Mouse (Mus musculus) myocyte (in vitro differentiated cells): Measurements from ENCODE around the gene Kif5c. TPM values are rescaled to one million over a fixed set of nuclear protein-coding genes. Genes with fewer than 3 reads are reported as not detected.

ENCODE experiments used
- H3K27me3 ChIP-seq: one replicate; pipeline ENCODE4 v1.6.1; 2011; ENCODE audit not compliant: control insufficient read depth, insufficient read depth, insufficient read length
- H3K36me3 ChIP-seq: one replicate; pipeline ENCODE4 v1.6.1; 2011; ENCODE audit not compliant: control insufficient read depth, insufficient read depth
- H3K4me2 ChIP-seq: one replicate; pipeline ENCODE4 v1.6.1; 2011; ENCODE audit warnings: low read depth, control low read depth
- H3K4me3 ChIP-seq: one replicate; pipeline ENCODE4 v1.5.1; 2011; ENCODE audit warnings: mild to moderate bottlenecking, control low read depth, moderate library complexity
- H3K79me2 ChIP-seq: one replicate; pipeline ENCODE4 v1.6.1; 2011; ENCODE audit not compliant: control insufficient read depth, insufficient read depth
- H3ac ChIP-seq: one replicate; pipeline ENCODE4 v1.6.1; 2011; ENCODE audit not compliant: control insufficient read depth, insufficient read length
- CEBPB ChIP-seq: IDR thresholded peaks from 2 replicates; pipeline ENCODE4 v1.6.1; 2011; ENCODE audit warnings: mild to moderate bottlenecking, moderate library complexity; ENCODE audit not compliant: poor library complexity, insufficient read depth, severe bottlenecking
- E2F4 ChIP-seq: IDR thresholded peaks from one replicate; pipeline ENCODE4 v1.6.1; 2011; ENCODE audit warnings: mild to moderate bottlenecking, control low read depth, moderate library complexity; ENCODE audit not compliant: insufficient read depth
- MAX ChIP-seq: IDR thresholded peaks from one replicate; pipeline ENCODE4 v1.6.1; 2011; ENCODE audit warnings: low read depth, mild to moderate bottlenecking, control low read depth
- MYOD1 ChIP-seq, 3 experiments: IDR thresholded peaks; one replicate each; pipeline ENCODE4 v1.6.1; 2011; ENCODE audit warnings: control low read depth in 2 of 3, low read depth in 2 of 3, mild to moderate bottlenecking in 2 of 3, moderate library complexity in 1 of 3; ENCODE audit not compliant: insufficient read length in 2 of 3, control insufficient read depth in 1 of 3
- MYOG ChIP-seq, 3 experiments: IDR thresholded peaks; one replicate each; pipeline ENCODE4 v1.6.1; 2011; ENCODE audit warnings: control low read depth in 2 of 3, low read depth in 2 of 3, mild to moderate bottlenecking in 2 of 3; ENCODE audit not compliant: insufficient read length in 2 of 3, control insufficient read depth in 1 of 3, insufficient read depth in 1 of 3
- POLR2A ChIP-seq: IDR thresholded peaks from one replicate; pipeline ENCODE4 v1.6.1; 2011; ENCODE audit warnings: low read depth, mild to moderate bottlenecking, control low read depth, moderate library complexity; ENCODE audit not compliant: insufficient read length
- POLR2AphosphoS2 ChIP-seq: IDR thresholded peaks from one replicate; pipeline ENCODE4 v1.6.1; 2011; ENCODE audit warnings: low read depth, control low read depth; ENCODE audit not compliant: insufficient read length
- REST ChIP-seq: IDR thresholded peaks from one replicate; pipeline ENCODE4 v1.6.1; 2011; ENCODE audit warnings: mild to moderate bottlenecking, control low read depth, moderate library complexity; ENCODE audit not compliant: insufficient read depth, insufficient read length
- SRF ChIP-seq: IDR thresholded peaks from one replicate; pipeline ENCODE4 v1.6.1; 2011; ENCODE audit warnings: low read depth; ENCODE audit not compliant: control insufficient read depth, insufficient read length
- TCF12 ChIP-seq: IDR thresholded peaks from one replicate; pipeline ENCODE4 v1.6.1; 2011; ENCODE audit warnings: mild to moderate bottlenecking, control low read depth; ENCODE audit not compliant: poor library complexity, insufficient read depth, severe bottlenecking
- TCF3 ChIP-seq: IDR thresholded peaks from one replicate; pipeline ENCODE4 v1.6.1; 2011; ENCODE audit warnings: low read depth, control low read depth; ENCODE audit not compliant: insufficient read length
- USF1 ChIP-seq: IDR thresholded peaks from one replicate; pipeline ENCODE4 v1.6.1; 2011; ENCODE audit warnings: low read depth, mild to moderate bottlenecking, control low read depth, moderate library complexity
- polyA plus RNA-seq: library from polyadenylated mRNA; unstranded; fragments of >200 nt; fragmentation: generic; extraction: Trizol; gene quantifications from one replicate; pipeline ENCODE4 v1.2.1, GENCODE M21; 2012; ENCODE audit warnings: missing spikeins

Kif5c gene
- polyA plus RNA-seq, 1 experiment, result 6.2 TPM

GRCm38 (mm10) chr2:49671753-49672500 lies 52.8 kb downstream of the Kif5c start:
- Histone ChIP-seq H3K27me3 (no peaks in the 10 kb centered on the region), H3K4me2 (no peak overlapping the region), H3ac (no peak overlapping the region), H3K79me2 (no peaks in the 10 kb centered on the region), H3K36me3 (no peaks in the 10 kb centered on the region), H3K4me3 (no peak overlapping the region)
- TF ChIP-seq MAX (no peak), TCF12 (no peak), POLR2AphosphoS2 (no peak), MYOG (IDR thresholded peaks at IDR 0.05; ENCODE audit: control insufficient read depth in 1 of 3, insufficient read depth in 1 of 3, insufficient read length in 2 of 3, low read depth in 2 of 3) (no peak), USF1 (no peak), CEBPB (no peak), E2F4 (no peak), POLR2A (no peak), MYOD1 (IDR thresholded peaks at IDR 0.05; ENCODE audit: control insufficient read depth in 1 of 3, insufficient read length in 2 of 3, low read depth in 2 of 3) (no peak), REST (no peak), SRF (no peak), TCF3 (no peak)

GRCm38 (mm10) chr2:49672501-49672874 lies 53.4 kb downstream of the Kif5c start:
- H3K27me3 ChIP-seq, result no peaks in the 10 kb centered on the region
- TF ChIP-seq CEBPB (no peak), MYOG (IDR thresholded peaks at IDR 0.05; ENCODE audit: control insufficient read depth in 1 of 3, insufficient read depth in 1 of 3, insufficient read length in 2 of 3, low read depth in 2 of 3) (no peak), MYOD1 (IDR thresholded peaks at IDR 0.05; ENCODE audit: control insufficient read depth in 1 of 3, insufficient read length in 2 of 3, low read depth in 2 of 3) (no peak), TCF3 (no peak), REST (no peak), USF1 (no peak)
- no peaks in the 10 kb centered on the region for H3K36me3 ChIP-seq
- H3K79me2 ChIP-seq, result no peaks in the 10 kb centered on the region
- H3ac ChIP-seq, result no peak overlapping the region
- H3K4me3 ChIP-seq, result no peak overlapping the region
- no peak overlapping the region for H3K4me2 ChIP-seq

GRCm38 (mm10) chr2:49676020-49676419 lies 56.9 kb downstream of the Kif5c start:
- H3ac ChIP-seq, result no peak overlapping the region
- TF ChIP-seq MYOG (IDR thresholded peaks at IDR 0.05; ENCODE audit: control insufficient read depth in 1 of 3, insufficient read depth in 1 of 3, insufficient read length in 2 of 3, low read depth in 2 of 3) (no peak), USF1 (no peak), POLR2A (no peak), POLR2AphosphoS2 (no peak), CEBPB (no peak), SRF (no peak), MYOD1 (IDR thresholded peaks at IDR 0.05; ENCODE audit: control insufficient read depth in 1 of 3, insufficient read length in 2 of 3, low read depth in 2 of 3) (no peak), E2F4 (no peak), TCF3 (no peak), TCF12 (no peak), MAX (no peak), REST (no peak)
- no peaks in the 10 kb centered on the region for H3K27me3 ChIP-seq
- H3K4me2 ChIP-seq, result no peak overlapping the region
- H3K4me3 ChIP-seq, result no peak overlapping the region
- H3K79me2 ChIP-seq, result no peaks in the 10 kb centered on the region
- H3K36me3 ChIP-seq, result no peaks in the 10 kb centered on the region

- H3K27me3 ChIP-seq, result no peaks in the 10 kb centered on the region
- TF ChIP-seq POLR2A, result no peak
- no peaks in the 10 kb centered on the region for H3K36me3 ChIP-seq
- no peak overlapping the region for H3K4me3 ChIP-seq
- no peak overlapping the region for H3ac ChIP-seq
- H3K79me2 ChIP-seq, result no peaks in the 10 kb centered on the region
- no peak overlapping the region for H3K4me2 ChIP-seq
These were observed 59.3 kb downstream of the Kif5c start for GRCm38 (mm10) chr2:49678386-49678785.

- Histone ChIP-seq H3K27me3 (no peaks in the 10 kb centered on the region), H3K4me2 (no peak overlapping the region), H3K4me3 (no peak overlapping the region), H3K79me2 (no peaks in the 10 kb centered on the region), H3ac (no peak overlapping the region), H3K36me3 (no peaks in the 10 kb centered on the region)
- TF ChIP-seq CEBPB (no peak), POLR2A (no peak), SRF (no peak), E2F4 (no peak), TCF12 (no peak), TCF3 (no peak)
These were observed 60.3 kb downstream of the Kif5c start for GRCm38 (mm10) chr2:49679135-49679964.
